Mouse (Mus musculus): ENCODE measurements around the gene Cfap61. TPM values are rescaled to one million over a fixed set of nuclear protein-coding genes. Genes with fewer than 3 reads are reported as not detected.

Cfap61 gene
- total and polyA plus RNA-seq, 3 experiments: 1.4 to 1.7 (median 1.5) TPM

- H3K27me3 ChIP-seq (ENCODE audit: control insufficient read depth, insufficient read depth, low read length): no peaks in the 10 kb centered on the region
- H3K4me1 ChIP-seq (ENCODE audit: control insufficient read depth, insufficient read depth, low read length): no peaks in the 10 kb centered on the region
- DNase-seq: no peak
- no peaks in the 10 kb centered on the region for H3K79me2 ChIP-seq (replicated peaks; ENCODE audit: control insufficient read depth, insufficient read depth, low read length)
- TF ChIP-seq POLR2A (IDR thresholded peaks at IDR 0.05; ENCODE audit: insufficient read depth, low read depth, low read length) (no peak), EP300 (IDR thresholded peaks at IDR 0.05; ENCODE audit: insufficient read depth, low read depth, low read length) (no peak), CTCF (IDR thresholded peaks at IDR 0.05) (no peak)
- WGBS: 80% methylated on average over 5 of the region's 5 CpGs
- no peaks in the 10 kb centered on the region for H3K36me3 ChIP-seq (ENCODE audit: control insufficient read depth, insufficient read depth, low read length)
- intact Hi-C loops (cut with DNase I): no loop called here
- no peak overlapping the region for H3K9ac ChIP-seq (ENCODE audit: low read depth, low read length)
- no peak overlapping the region for H3K27ac ChIP-seq
- H3K4me3 ChIP-seq: no peak overlapping the region
These were observed 213.2 kb downstream of the Cfap61 start for GRCm38 (mm10) chr2:146147801-146148200.

GRCm38 (mm10) chr2:146149206-146149974, 214.8 kb downstream of the Cfap61 start:
- TF ChIP-seq CTCF (IDR thresholded peaks at IDR 0.05) (no peak), EP300 (IDR thresholded peaks at IDR 0.05; ENCODE audit: insufficient read depth, low read depth, low read length) (no peak), POLR2A (IDR thresholded peaks at IDR 0.05; ENCODE audit: insufficient read depth, low read depth, low read length) (no peak)
- DNase-seq: no peak
- Histone ChIP-seq H3K36me3 (ENCODE audit: control insufficient read depth, insufficient read depth, low read length) (no peaks in the 10 kb centered on the region), H3K9ac (ENCODE audit: low read depth, low read length) (no peak overlapping the region), H3K27me3 (ENCODE audit: control insufficient read depth, insufficient read depth, low read length) (no peaks in the 10 kb centered on the region), H3K4me1 (ENCODE audit: control insufficient read depth, insufficient read depth, low read length) (no peaks in the 10 kb centered on the region), H3K4me3 (no peak overlapping the region), H3K27ac (no peak overlapping the region), H3K79me2 (replicated peaks; ENCODE audit: control insufficient read depth, insufficient read depth, low read length) (no peaks in the 10 kb centered on the region; the same call in 1 of the 2 replicates)
- intact Hi-C loops (cut with DNase I): no loop called here
- WGBS: 87% methylated on average over 15 of the region's 15 CpGs

GRCm38 (mm10) chr2:146168017-146168803, 233.6 kb downstream of the Cfap61 start:
- Histone ChIP-seq H3K27me3 (ENCODE audit: control insufficient read depth, insufficient read depth, low read length) (no peaks in the 10 kb centered on the region), H3K27ac (no peak overlapping the region), H3K36me3 (ENCODE audit: control insufficient read depth, insufficient read depth, low read length) (no peaks in the 10 kb centered on the region), H3K79me2 (replicated peaks; ENCODE audit: control insufficient read depth, insufficient read depth, low read length) (no peaks in the 10 kb centered on the region), H3K4me3 (no peak overlapping the region), H3K9ac (ENCODE audit: low read depth, low read length) (no peak overlapping the region), H3K4me1 (ENCODE audit: control insufficient read depth, insufficient read depth, low read length) (peaks cover 2% of the 10 kb centered on the region; the same call in 1 of the 2 replicates)
- peak; percentile 34 to 37 for DNase-seq
- WGBS: 50% methylated on average over 14 of the region's 14 CpGs
- intact Hi-C loops (cut with DNase I): no loop called here
- TF ChIP-seq POLR2A (IDR thresholded peaks at IDR 0.05; ENCODE audit: insufficient read depth, low read depth, low read length) (no peak), CTCF (IDR thresholded peaks at IDR 0.05) (no peak), EP300 (IDR thresholded peaks at IDR 0.05; ENCODE audit: insufficient read depth, low read depth, low read length) (no peak)

GRCm38 (mm10) chr2:146169492-146169891, 234.9 kb downstream of the Cfap61 start:
- Histone ChIP-seq H3K4me3 (no peak overlapping the region), H3K36me3 (ENCODE audit: control insufficient read depth, insufficient read depth, low read length) (no peaks in the 10 kb centered on the region), H3K4me1 (ENCODE audit: control insufficient read depth, insufficient read depth, low read length) (peaks cover 2% of the 10 kb centered on the region; the same call in 1 of the 2 replicates), H3K27me3 (ENCODE audit: control insufficient read depth, insufficient read depth, low read length) (no peaks in the 10 kb centered on the region), H3K9ac (ENCODE audit: low read depth, low read length) (no peak overlapping the region), H3K79me2 (replicated peaks; ENCODE audit: control insufficient read depth, insufficient read depth, low read length) (no peaks in the 10 kb centered on the region), H3K27ac (no peak overlapping the region)
- no peak for DNase-seq
- 86% methylated on average over 7 of the region's 7 CpGs for WGBS
- no peak for TF ChIP-seq CTCF (IDR thresholded peaks at IDR 0.05)
- TF ChIP-seq POLR2A (IDR thresholded peaks at IDR 0.05; ENCODE audit: insufficient read depth, low read depth, low read length): no peak
- TF ChIP-seq EP300 (IDR thresholded peaks at IDR 0.05; ENCODE audit: insufficient read depth, low read depth, low read length): no peak
- intact Hi-C loops (cut with DNase I): no loop called here

GRCm38 (mm10) chr2:146172106-146172505, 237.5 kb downstream of the Cfap61 start:
- Histone ChIP-seq H3K4me3 (no peak overlapping the region), H3K4me1 (ENCODE audit: control insufficient read depth, insufficient read depth, low read length) (peaks cover 2% of the 10 kb centered on the region; the same call in 1 of the 2 replicates), H3K27me3 (ENCODE audit: control insufficient read depth, insufficient read depth, low read length) (no peaks in the 10 kb centered on the region), H3K79me2 (replicated peaks; ENCODE audit: control insufficient read depth, insufficient read depth, low read length) (no peaks in the 10 kb centered on the region), H3K9ac (ENCODE audit: low read depth, low read length) (no peak overlapping the region), H3K36me3 (ENCODE audit: control insufficient read depth, insufficient read depth, low read length) (no peaks in the 10 kb centered on the region), H3K27ac (no peak overlapping the region)
- TF ChIP-seq EP300 (IDR thresholded peaks at IDR 0.05; ENCODE audit: insufficient read depth, low read depth, low read length) (no peak), POLR2A (IDR thresholded peaks at IDR 0.05; ENCODE audit: insufficient read depth, low read depth, low read length) (no peak), CTCF (IDR thresholded peaks at IDR 0.05) (no peak)
- DNase-seq: no peak
- intact Hi-C loops (cut with DNase I): no loop called here
- WGBS: 55% methylated on average over 4 of the region's 4 CpGs

GRCm38 (mm10) chr2:146174173-146174572, 239.6 kb downstream of the Cfap61 start:
- 80% methylated on average over 7 of the region's 7 CpGs for WGBS
- no peak for DNase-seq
- Histone ChIP-seq H3K4me3 (no peak overlapping the region), H3K27me3 (ENCODE audit: control insufficient read depth, insufficient read depth, low read length) (no peaks in the 10 kb centered on the region), H3K36me3 (ENCODE audit: control insufficient read depth, insufficient read depth, low read length) (no peaks in the 10 kb centered on the region), H3K9ac (ENCODE audit: low read depth, low read length) (no peak overlapping the region), H3K27ac (no peak overlapping the region), H3K4me1 (ENCODE audit: control insufficient read depth, insufficient read depth, low read length) (no peaks in the 10 kb centered on the region), H3K79me2 (replicated peaks; ENCODE audit: control insufficient read depth, insufficient read depth, low read length) (no peaks in the 10 kb centered on the region)
- intact Hi-C loops (cut with DNase I): no loop called here
- TF ChIP-seq CTCF (IDR thresholded peaks at IDR 0.05): no peak
- TF ChIP-seq POLR2A (IDR thresholded peaks at IDR 0.05; ENCODE audit: insufficient read depth, low read depth, low read length): no peak
- TF ChIP-seq EP300 (IDR thresholded peaks at IDR 0.05; ENCODE audit: insufficient read depth, low read depth, low read length): no peak

Data from heart, adult 2 months (tissue).